Mouse (Mus musculus) E14TG2a.4 (cell line): Measurements from ENCODE around the gene Sdk1.

Experiments used
- CTCF ChIP-seq: conservative IDR thresholded peaks from 2 replicates; pipeline ENCODE4 v1.5.1; 2014; ENCODE audit warnings: low read length
- POU5F1 ChIP-seq: IDR thresholded peaks from 2 replicates; pipeline ENCODE4 v1.6.1; 2014; ENCODE audit warnings: low read length, borderline replicate concordance

DNA sequence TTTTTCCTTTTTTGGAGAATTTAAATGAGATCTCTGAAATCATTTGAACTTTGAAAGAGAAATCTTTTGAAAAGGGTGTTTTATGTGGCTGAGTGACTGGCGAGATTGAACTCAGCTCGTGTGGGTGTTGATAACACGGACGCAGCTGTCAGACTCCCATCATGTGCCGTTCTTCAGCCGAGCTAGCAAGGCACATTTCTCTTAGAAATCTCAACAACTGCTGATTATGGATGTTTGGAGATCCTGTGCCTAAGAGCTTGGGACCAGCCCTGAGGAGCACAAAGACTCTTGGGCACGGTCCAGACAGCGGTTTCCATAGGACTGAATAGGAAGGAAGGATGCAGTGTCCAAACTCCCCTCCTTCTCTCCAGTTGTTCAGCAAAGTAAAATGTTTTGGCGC lies 648.5 kb downstream of the Sdk1 start:
- no peak for TF ChIP-seq CTCF
- no peak for TF ChIP-seq POU5F1
